Mouse (Mus musculus): ENCODE data around the gene Csnk2a1.

DNA sequence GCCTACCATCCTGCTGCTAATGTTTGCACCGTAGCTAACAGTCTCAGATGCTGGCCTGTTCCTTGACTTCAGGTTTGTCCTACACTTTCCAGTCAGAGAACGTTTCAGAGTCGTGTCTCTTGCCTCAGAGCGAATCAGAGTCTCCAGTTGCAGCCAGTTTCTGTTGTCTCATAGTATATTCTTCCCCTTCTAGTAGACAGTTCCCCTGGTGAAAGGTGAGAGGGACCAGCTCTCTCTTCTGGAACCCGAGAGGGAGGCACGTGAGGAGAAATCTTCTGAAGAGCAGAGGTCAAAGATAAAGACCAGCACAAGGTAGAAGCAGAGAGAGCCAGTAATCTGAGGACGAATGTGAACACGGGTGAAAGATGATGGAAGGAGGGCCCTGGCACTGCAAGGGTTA is 61.4 kb downstream of the Csnk2a1 start:
- TF ChIP-seq GATA1 (IDR thresholded peaks at IDR 0.05; ENCODE audit: borderline replicate concordance, low read length), result no peak
- no peak for TF ChIP-seq FLI1 (IDR thresholded peaks at IDR 0.05; ENCODE audit: low read length)

Data from megakaryocyte, embryonic 14.5 days (primary cell).